Mouse (Mus musculus) heart, adult 11 months (tissue): ENCODE results near the gene Cacna1c.

Experiments used
- DNase-seq: peaks from one replicate; pipeline ENCODE4 v3.0.0; 2022

The Cacna1c gene

DNA sequence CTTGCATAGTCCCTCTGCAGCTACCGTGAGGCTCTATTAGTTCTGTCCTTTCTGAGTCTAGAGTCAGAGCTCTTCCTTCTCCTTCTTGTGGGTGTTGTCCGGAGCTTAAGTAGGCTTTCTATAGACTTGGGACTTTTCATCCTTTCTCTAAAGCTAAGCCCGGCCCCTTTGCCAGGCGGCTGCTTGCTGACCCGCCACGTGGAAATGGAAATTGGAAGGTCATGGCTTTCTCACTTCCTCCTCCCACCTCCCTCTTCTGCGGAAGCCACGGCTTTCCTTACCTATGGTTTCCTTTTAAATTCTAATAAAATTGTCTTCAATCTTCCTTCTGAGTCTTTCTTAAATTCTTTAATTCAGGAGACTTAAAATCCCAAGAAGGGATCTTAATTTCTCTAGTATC, 148.9 kb downstream of the Cacna1c start:
- no peak for DNase-seq

DNA sequence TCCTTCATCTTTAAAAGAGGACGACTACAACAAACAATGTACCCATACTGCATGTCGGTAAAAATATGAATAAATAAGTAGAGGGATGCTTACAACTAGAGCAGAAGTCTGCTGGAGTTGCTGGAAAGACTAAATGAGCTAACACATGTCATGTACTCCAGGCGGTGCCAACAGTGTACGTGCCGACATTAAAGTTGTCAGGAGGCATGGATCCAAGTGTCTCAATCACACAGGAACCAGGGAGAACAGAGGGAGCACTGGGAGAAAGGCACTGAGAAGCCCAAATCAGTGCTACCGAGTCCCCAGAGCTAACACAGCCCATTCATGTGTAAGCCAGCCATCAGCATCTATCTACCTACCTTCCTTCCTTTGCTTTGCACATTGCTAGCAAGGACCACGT, 150.7 kb downstream of the Cacna1c start:
- no peak for DNase-seq

DNA sequence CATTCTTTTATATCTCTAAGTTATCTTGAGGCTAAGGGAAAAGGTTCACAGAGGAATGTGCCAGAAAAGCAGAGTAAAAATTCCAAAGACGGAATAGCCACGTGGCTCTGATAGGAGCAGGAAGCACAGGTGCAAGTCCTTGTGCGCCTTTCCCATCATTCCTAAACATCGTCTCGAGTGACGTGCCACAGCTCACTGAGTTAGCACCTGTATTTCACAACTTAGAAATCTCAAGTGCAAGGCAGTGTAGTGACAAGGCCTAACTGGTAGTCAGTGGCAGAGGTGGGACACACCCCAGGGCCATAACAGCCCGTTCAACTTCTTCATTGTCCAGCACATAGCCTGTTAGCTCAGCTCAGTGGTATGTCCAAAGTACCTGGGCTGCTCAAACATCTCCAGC, 152.1 kb downstream of the Cacna1c start:
- DNase-seq, result no peak

DNA sequence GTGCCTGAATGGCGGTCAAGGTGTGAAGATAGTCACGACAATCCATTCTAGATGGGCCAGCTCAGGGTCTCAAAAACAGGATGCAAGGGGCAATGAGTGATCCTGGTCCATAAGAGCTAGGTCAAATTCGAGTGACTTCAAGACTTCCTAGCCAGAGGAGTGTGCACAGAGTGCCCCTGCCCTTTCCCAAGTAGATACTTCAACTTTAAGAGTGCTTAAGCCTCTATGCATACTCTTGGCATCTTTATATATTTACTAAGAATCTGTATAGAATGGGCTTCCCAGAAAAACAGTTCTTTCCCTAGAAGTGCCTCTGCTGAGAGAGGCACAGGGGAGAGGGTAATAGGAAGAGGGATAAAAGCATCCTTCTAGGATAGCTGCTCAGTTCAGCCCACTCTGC, 153.4 kb downstream of the Cacna1c start:
- DNase-seq, result no peak

DNA sequence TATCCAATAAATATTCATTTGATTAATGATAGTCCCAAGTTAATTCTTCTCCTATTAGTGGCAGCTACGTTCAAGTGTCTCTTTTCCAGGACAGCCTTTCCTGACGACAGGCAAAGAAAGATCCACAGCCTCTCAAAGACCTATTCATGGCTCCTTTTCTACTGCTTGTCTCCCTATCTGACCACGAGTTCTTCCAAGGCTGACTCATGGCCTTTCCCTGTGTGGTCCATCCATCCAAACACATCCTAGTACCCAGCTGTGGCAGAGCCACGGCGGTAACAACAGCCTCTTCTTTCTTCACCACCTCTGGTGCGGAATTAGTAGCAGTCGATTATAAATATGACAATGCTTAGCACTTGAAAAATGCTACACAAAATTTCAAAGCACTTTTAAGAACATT, 155.3 kb downstream of the Cacna1c start:
- no peak for DNase-seq

DNA sequence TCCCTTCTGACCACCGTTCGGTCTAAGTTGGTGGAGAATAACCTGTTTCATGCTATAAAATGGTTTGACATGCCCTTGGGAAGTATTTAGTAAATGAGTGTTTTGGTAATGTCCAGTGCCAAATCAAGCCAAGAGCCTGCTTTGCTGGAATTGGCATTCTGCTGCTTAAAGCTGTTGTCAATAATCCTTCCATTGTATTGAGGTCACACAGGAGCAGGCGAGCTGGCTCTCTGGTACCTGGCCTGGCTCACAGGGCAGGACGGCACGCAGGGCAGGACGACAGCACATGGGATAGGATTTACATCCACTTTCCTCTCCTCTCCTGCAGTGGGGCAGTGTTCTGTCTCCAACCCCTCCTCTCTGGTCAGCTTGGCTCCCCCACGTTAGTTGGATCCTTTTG, 156.4 kb downstream of the Cacna1c start:
- no peak for DNase-seq

DNA sequence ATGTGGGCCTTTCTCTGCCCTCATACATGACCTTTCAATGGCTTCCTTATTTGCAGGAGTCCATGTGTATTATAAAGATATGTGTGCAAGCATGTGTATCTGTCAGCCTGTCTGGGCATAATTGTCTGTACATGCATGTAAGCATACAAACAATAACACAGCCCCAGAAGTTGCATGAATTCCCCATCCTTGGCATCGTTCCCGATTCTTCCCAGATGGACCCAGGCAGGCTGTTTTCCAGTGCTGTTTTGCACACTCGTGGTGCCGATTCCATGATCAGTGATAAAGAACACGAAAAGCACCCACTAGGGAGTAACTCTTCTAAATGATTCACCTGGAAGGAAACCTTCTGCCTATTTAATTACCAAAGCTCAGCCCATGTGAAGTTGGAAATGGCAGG, 156.9 kb downstream of the Cacna1c start:
- no peak for DNase-seq

DNA sequence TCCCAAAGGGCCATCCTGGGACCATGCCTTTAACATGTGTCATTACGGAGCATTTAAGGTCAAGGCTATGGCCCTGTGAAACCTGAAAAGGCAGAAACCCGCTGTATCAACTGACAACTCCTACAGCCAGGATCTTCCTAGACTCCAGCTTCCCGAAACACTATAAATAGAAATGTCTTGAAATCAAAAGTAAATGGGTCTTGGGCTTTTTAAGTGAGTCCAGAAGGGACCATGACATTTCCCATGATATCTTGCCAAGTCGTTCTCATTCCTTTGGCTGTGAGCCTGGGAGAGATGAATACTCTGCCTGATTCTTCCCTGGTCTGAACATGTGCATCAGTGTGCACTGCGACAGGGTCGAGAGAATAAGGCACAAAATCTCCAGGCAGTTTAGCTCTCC, 158.4 kb downstream of the Cacna1c start:
- DNase-seq, result peak; percentile 96

DNA sequence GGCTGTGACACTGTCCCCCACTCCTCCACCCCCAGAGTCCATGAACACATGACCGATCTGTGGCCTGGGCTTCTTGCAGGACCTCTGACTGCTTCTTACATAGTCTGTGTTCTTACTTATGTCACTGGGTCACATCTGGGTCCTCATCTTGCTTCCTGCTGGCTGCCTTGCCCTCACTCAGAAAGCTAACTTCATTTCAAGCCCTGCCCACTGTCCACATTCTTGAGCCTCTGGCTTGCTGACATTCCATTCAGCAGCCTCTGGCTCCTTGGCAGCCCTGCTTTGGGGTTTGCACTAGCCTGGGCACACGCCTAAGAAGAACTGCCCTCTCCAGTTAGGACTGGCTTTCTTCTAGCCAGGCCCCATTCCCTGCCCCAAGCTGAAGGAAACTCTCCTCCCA, 159.2 kb downstream of the Cacna1c start:
- DNase-seq, result peak; percentile 94

DNA sequence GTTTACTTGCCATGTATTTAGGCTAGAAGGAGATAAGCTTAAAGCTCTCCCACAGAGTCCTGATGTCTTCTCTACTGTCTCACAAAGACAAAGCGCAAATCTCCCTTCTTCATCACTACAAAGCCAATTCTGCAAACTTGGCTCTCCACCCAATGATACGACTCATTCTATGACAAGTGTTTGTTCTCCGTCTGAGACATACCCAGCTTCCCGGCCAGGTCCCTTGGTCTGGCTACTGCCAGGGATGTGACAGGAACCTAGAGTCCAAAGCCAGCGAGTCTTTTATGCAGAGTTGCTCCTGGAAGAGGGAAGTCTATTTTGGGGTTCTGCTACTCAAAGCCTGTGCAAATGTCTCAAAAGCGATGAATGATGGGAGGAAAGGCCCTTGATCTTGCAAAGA, 160.9 kb downstream of the Cacna1c start:
- DNase-seq, result peak; percentile 33

DNA sequence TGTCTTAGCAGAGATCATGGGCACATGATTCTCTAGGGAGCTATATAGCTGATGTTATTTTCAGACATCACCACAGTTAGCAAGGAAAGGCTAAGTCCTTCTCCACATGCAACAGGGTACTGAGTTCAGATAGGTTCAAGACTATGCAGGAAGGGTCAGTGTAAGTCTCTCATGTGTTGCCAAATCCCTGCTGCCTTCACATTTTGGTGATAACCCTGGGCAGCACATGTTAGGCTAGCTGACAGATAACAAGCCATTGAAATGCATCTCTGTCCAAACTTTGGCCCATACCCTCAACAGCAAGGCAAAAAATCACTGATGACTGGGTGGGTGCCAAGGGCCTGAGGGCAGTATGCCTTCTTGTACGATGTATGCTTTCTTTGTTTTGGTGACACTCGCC, 161.3 kb downstream of the Cacna1c start:
- peak; percentile 67 for DNase-seq

DNA sequence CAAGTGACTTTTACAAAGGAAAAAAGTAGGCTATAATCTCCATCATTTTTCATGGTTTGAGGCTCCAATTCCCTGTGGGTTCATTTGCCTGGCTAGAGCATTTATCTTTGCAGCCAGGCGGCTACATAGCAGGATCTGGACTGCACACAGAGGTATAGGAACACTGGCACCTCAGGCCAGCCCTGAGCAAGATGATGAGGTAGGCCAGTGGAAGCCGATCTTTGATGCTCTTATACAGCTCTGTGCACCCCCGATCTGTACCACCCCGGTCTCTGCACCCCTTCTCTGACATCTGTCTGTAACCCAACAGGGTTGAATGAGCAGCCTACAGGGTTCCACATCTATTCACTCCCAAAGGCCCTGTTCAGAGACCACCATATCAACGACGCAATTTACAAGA, 168.3 kb downstream of the Cacna1c start:
- peak; percentile 83 for DNase-seq

DNA sequence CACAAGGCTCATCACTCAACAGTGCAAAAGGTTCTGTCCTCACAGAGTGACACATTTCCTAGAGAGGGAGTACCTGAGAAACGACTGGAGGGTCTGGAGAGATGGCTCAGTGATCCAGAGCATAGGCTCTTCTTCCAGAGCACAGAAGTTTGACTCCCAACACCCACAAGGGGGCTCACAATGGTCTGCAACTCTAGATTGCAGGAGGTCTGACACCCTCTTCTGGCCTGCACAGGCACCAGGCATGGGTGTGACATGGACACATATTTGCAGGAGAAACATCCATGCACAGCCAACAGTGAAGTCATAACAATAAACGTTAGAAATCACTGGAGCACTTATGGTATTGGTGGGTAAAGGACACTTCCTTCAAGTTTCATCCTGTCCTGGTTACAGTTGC, 173.4 kb downstream of the Cacna1c start:
- DNase-seq, result peak; percentile 64

DNA sequence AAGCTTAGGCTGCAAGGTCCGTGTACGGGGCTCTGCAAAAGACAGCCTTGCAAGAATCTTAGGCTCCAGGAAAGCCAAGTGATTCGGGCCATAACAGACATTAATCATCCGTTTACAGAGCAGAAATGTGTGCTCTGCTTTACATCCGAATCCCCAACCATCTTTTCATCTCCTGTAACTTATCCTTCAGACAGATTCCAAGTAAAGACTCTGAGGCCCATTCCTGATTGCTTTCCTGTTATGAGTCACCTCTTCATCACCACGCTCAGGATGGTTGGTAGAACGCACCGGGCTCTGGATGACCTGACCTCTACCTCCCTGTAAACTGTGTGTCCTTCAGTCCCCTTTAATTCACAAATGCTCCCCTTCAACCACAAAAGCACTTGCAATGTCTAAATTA, 175.0 kb downstream of the Cacna1c start:
- DNase-seq, result peak; percentile 48

DNA sequence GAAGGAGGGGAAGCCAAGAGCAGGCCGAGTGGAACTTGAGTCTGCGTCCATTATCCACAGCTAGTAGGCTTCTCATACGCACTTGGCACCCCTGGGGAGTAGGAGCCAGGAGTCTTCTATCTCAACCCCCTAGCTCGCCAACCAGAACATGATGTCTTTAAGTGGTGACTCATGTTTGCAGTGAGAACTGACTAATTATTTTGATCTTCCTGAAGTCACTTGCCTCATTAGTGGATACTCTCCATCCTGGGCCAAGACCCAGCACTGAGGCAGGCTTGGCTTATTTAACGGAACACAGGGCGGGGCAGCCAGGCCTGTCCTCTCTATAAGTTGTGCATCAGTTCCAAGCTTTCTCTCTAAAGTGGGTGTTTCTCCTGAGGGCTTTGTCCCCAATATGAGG, 177.3 kb downstream of the Cacna1c start:
- DNase-seq, result peak; percentile 97

DNA sequence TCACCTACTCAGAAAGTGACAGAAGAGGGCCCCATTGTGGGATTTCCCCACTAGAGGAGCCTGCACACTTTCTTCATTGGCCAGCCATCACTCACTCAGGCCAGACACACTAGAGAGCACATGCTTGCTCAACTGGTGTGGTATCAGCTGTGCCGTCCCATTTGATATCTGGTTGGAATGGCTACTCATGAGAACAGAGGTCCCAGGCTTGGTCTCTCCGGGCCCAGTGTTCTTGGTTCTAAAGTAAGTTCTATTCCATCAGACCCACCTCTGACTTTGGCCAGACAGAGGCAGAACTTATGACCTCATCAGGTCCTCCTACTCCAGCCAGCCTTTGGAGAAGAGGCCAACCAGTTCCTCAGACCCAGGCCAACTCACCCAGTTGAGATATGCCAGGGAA, 178.0 kb downstream of the Cacna1c start:
- DNase-seq, result peak; percentile 96

DNA sequence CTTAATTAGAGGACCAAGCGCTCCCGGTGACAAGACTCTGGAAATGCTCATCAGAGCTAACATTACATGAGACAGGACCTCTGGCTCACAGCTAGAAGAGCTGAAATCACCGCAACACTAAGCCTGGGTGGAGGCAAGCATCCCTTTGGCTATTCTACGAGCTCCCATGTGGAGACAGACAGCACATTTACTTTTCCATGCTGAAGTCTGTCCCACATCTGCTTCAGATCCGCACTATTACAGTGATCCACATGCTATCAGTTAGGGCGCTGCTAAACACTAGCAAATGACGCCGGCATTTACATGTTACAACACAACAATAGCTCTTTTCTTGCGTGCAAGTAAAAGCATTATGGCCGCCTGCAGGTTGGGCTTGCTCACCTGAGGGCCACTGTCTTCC, 178.7 kb downstream of the Cacna1c start:
- DNase-seq, result peak; percentile 77

DNA sequence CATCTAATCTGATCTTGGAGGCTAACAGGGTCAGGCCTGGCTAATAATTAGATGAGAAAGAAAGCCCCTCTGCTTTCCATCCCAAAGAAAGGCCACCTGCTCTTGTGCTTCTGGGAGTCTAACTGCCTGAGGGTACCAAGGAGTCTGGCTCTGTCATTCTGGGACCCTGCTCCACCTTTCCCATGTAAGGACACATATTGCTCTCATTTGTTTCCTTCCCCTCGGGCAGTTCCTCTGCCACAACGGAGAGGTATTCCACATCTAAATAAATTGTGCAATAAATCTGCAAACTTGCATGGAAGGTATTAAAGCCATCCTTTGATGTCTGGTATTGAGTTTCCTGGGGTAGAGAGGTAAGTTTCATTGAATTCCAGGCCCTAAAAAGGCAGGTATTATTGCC, 180.9 kb downstream of the Cacna1c start:
- peak; percentile 46 for DNase-seq

DNA sequence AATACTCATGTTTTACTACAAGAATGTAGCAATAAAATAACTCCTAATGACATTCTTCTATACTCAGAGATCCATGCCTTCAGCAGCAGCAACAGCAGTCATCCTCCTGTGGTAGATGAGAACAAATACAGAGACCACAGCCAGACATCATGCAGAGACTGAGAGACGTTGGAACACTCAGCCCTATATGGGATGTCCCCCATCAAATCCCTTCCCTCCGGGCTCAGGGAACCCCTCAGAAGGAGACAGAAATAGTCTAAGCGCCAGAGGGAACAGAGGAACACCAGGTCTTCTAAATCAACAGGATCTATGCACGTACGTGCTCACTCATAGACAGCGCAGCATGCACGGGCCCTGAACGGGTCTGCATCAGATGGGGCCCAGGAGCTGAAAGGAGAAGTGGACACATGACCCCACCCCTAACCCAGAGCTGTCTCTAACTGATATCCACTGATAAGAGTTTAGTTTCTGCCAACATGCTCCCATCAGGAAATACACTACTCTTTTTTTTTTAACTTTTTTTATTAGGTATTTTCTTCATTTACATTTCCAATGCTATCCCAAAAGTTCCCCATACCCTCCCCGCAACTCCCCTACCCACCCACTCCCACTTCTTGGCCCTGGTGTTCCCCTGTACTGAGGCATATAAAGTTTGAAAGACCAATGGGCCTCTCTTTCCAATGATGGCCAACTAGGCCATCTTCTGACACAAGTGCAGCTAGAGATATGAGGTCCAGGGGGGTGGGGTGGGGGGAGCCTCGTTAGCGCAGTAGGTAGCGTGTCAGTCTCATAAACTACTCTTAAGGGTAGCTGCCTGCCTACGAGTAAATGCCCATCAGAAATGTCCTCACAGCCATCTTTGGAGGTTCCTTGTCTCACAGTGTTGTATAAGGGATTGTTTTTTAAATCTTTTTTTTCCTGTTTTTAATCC, 182.8 kb downstream of the Cacna1c start:
- DNase-seq, result peak; percentile 83

DNA sequence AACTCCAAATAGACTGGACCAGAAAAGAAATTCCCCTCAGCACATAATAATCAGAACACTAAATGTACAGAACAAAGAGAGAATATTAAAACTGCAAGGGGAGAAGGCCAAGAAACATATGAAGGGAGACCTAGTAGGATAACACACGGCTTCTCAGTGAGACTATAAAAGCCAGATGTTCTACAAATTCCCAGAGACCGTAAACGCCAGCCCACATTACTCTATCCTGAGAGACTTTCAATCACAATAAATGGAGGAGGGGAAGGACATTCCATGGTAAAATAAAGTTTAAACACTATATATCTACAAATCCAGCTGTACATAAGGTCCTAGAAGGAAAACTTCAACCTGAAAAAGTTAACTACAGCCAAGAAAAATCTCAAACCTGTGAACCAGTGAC, 185.3 kb downstream of the Cacna1c start:
- DNase-seq, result peak; percentile 0

DNA sequence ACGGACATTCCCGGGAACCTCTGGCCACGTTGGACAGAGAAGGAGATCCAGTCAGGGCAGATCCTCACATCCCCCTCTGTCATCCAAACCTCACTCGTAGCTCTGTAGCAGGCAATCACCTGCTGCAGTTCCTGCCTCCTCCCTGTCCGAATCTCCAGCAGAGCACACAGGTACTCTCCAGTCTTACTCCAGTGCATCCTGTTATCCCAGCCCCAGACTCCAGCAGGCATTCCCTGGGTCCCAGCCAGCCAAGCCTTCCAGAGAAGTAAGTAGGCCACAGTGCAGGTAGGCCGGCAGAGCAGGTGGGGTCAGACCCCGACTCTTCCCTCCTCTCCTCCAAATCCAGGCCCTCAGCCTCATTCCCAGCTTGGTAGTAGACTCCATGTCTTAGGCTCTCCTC, 186.7 kb downstream of the Cacna1c start:
- peak; percentile 85 for DNase-seq

DNA sequence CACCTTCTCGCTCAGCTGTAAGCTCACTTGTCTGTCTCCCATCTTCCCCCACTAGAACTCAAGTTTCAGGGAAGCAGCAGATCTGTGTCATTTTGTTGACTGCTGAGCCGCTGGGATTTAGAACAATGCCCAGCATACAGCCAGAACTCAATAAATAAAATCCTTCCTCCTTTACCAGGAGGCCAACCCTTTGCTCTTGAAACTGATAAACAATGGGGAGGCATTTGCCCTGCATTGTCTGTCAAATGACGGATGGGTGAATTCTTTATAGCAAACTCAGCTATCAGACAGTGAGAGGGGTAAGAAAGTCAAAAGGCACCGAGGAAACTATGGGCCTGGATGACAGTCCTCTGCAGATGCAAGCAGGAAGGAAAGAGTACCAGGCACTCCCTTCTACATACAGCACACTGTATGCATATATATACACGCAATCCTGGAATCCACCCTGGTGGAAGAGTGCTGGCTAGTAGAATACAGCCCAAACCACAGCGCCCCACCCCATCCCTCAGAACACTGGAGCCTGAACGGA, 187.5 kb downstream of the Cacna1c start:
- DNase-seq, result peak; percentile 15

DNA sequence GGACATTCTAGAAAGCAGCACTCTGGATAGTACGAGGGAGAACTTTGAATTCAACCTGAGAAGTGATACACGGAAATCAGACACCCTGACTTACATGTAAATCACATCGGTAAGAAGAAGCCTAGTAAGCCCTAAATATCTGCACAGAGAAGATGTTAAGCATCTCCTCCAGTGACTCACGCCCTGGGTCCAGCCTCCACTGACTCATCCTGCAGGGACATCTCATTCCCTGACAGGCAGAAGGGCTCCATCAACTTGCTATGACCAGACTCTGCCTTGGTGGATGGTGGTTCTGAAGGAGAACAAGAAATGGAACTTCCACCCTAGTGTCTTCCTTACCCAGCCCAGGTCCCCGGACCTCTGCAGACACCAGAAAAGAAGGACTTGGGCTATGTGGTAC, 191.6 kb downstream of the Cacna1c start:
- DNase-seq, result peak; percentile 86

DNA sequence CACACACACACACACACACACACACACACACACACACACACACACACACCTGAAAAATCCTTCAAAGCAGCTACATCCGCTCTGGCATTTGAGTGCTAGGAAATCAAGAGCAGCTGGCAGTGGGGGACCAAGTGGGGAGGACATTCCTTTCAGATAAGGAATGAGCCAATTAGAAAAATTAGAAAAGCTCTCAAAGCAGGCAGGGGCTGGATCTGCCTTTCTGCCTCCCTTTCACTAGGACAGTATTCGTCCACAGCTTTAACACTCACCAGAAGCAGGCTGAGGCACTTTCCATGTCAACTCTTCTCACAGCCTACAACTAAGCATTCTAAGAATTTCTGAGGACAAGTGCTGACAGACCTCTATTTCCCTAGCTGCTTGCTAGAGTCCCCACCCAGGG, 194.8 kb downstream of the Cacna1c start:
- peak; percentile 61 for DNase-seq

DNA sequence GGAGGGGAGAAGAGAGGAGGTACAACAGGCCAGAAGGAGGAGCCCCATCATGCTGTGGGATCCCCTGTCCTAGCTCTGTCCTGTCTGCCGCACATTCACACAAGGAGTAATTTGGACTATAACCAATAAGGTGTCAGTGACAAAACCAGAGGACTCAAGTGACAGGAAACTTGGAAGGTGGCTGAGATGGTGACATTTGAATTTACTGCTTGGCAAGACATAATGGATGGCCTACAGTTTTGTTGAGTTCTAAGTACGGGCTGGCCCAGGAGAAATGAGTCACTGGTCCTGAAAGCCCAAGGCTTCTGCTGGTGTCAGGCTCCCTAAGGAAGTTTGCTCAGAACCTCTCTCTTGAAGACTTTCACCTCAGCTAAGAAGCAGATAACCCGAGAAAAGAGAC, 196.0 kb downstream of the Cacna1c start:
- DNase-seq, result peak; percentile 85
